ENCODE assay signal across 22 mouse cellular contexts in genomic region chr3:102101445-102101844, GRCm38 (mm10). TPM values are rescaled to one million over a fixed set of nuclear protein-coding genes. Genes with fewer than 3 reads are reported as not detected.
A peak's percentile ranks its signal among the peaks of the same experiment; 100 is the strongest.
DNase-seq lines count a peak whose midpoint lies in the region; ATAC-seq and TF ChIP-seq lines count a peak whose summit lies in the region.
"Had no signal": no experiment of that assay in that cellular context is flagged by ENCODE, and none has a peak within 500 bp of the region (broad histone marks: within the 10 kb centered on the region; RNA-seq: fewer than 3 reads in every experiment).

No protein-coding gene starts in this region.

- no peak for TF ChIP-seq POLR2A in kidney, adult 2 months (IDR thresholded peaks at IDR 0.05; ENCODE audit: low read depth, low read length)

- no peak overlapping the region for H3K9ac ChIP-seq in kidney, embryonic 15.5 days
- H3K9ac ChIP-seq in liver, embryonic 16.5 days (ENCODE audit: low read depth, low read length): no peak overlapping the region
- H3K9ac ChIP-seq: embryonic facial prominence, embryonic 12.5 days; forebrain, embryonic 15.5 days; heart, embryonic 12.5 days; hindbrain, embryonic 12.5 days had no signal

- H3K4me3 ChIP-seq in kidney, adult 2 months (ENCODE audit: insufficient read depth, low read depth, low read length): no peak overlapping the region
- no peak overlapping the region for H3K4me3 ChIP-seq in kidney, embryonic 15.5 days (replicated peaks)
- no peak overlapping the region for H3K4me3 ChIP-seq in liver, embryonic 16.5 days (ENCODE audit: low read depth, low read length)
- H3K4me3 ChIP-seq: embryonic facial prominence, embryonic 12.5 days; forebrain, embryonic 15.5 days; heart, embryonic 12.5 days; hindbrain, embryonic 12.5 days had no signal

- no peak for TF ChIP-seq CTCF in kidney, adult 2 months (conservative IDR thresholded peaks at IDR 0.05; ENCODE audit: insufficient read depth, insufficient read length, low read depth, low read length)

- 83% methylated on average over 4 of the region's 4 CpGs for WGBS in kidney, adult 2 months
- 88% methylated on average over 4 of the region's 4 CpGs for WGBS in kidney, embryonic 15.5 days
- WGBS in liver, embryonic 16.5 days (ENCODE audit: insufficient replicate concordance): 54% methylated on average over 4 of the region's 4 CpGs

- H3K4me1 ChIP-seq in kidney, adult 2 months (ENCODE audit: control insufficient read depth, insufficient read depth, low read length): no peaks in the 10 kb centered on the region
- no peaks in the 10 kb centered on the region for H3K4me1 ChIP-seq in kidney, embryonic 15.5 days
- H3K4me1 ChIP-seq in liver, embryonic 16.5 days (ENCODE audit: control insufficient read depth, low read depth, low read length): no peaks in the 10 kb centered on the region
- H3K4me1 ChIP-seq: embryonic facial prominence, embryonic 12.5 days; forebrain, embryonic 15.5 days; hindbrain, embryonic 12.5 days had no signal

- peak; percentile 29 for DNase-seq in kidney, adult 2 months
- DNase-seq in liver (no peak), 3T3-L1 (ENCODE audit: low read depth, low spot score) (peak; percentile 59), NIH3T3 (ENCODE audit: low read depth) (peak; percentile 52)
- DNase-seq in cerebellum, postnatal 4 days (ENCODE audit: low spot score in 2 of 2): no peak
- DNase-seq: adrenal gland, adult 8-10 months; cerebellum, adult 11 months; cerebellum, adult 8-10 months; cerebellum, postnatal 14 days; gastrocnemius, postnatal 10 days; heart, adult 18-20 months; heart, postnatal 4 days had no signal

- no peak overlapping the region for H3K4me2 ChIP-seq in kidney, embryonic 15.5 days
- no peak overlapping the region for H3K4me2 ChIP-seq in liver, embryonic 16.5 days (ENCODE audit: low read depth, low read length)
- H3K4me2 ChIP-seq: embryonic facial prominence, embryonic 12.5 days; forebrain, embryonic 15.5 days; heart, embryonic 12.5 days; hindbrain, embryonic 12.5 days had no signal

- no peaks in the 10 kb centered on the region for H3K9me3 ChIP-seq in kidney, embryonic 15.5 days (replicated peaks)
- no peaks in the 10 kb centered on the region for H3K9me3 ChIP-seq in liver, embryonic 16.5 days (replicated peaks; ENCODE audit: control insufficient read depth, low read length)
- H3K9me3 ChIP-seq: embryonic facial prominence, embryonic 12.5 days; forebrain, embryonic 15.5 days; heart, embryonic 12.5 days; hindbrain, embryonic 12.5 days had no signal

- H3K36me3 ChIP-seq in kidney, adult 2 months (ENCODE audit: control insufficient read depth, insufficient read depth, low read length): no peaks in the 10 kb centered on the region
- no peaks in the 10 kb centered on the region for H3K36me3 ChIP-seq in kidney, embryonic 15.5 days
- no peaks in the 10 kb centered on the region for H3K36me3 ChIP-seq in liver, embryonic 16.5 days (ENCODE audit: control insufficient read depth, insufficient read depth)
- H3K36me3 ChIP-seq: embryonic facial prominence, embryonic 12.5 days; forebrain, embryonic 15.5 days; heart, embryonic 12.5 days; hindbrain, embryonic 12.5 days had no signal

- no peaks in the 10 kb centered on the region for H3K27me3 ChIP-seq in kidney, adult 2 months (replicated peaks; ENCODE audit: control insufficient read depth, insufficient read depth, low read length)
- no peaks in the 10 kb centered on the region for H3K27me3 ChIP-seq in kidney, embryonic 15.5 days
- H3K27me3 ChIP-seq in liver, embryonic 16.5 days (ENCODE audit: control insufficient read depth, insufficient read depth, low read depth, low read length): no peaks in the 10 kb centered on the region
- H3K27me3 ChIP-seq: CH12.LX; embryonic facial prominence, embryonic 12.5 days; forebrain, embryonic 15.5 days; heart, embryonic 12.5 days; hindbrain, embryonic 12.5 days had no signal

- no peak overlapping the region for H3K27ac ChIP-seq in kidney, adult 2 months (ENCODE audit: insufficient read depth, low read depth, low read length)
- H3K27ac ChIP-seq in kidney, embryonic 15.5 days: no peak overlapping the region
- no peak overlapping the region for H3K27ac ChIP-seq in liver, embryonic 16.5 days (ENCODE audit: low read length)
- H3K27ac ChIP-seq: embryonic facial prominence, embryonic 12.5 days; forebrain, embryonic 15.5 days; hindbrain, embryonic 12.5 days had no signal

- ATAC-seq in kidney, embryonic 15.5 days (replicated peaks; ENCODE audit: low FRiP score): no peak
- peak; percentile 27; the same call in 1 of the 2 replicates for ATAC-seq in liver, embryonic 16.5 days (ENCODE audit: low read depth)
- ATAC-seq: forebrain, embryonic 15.5 days; hindbrain, embryonic 16.5 days; inflammation-experienced regulatory T-cells, adult 6 months had no signal

RNA-seq across cellular contexts. Expression of gene Casq2, which starts 15.2 kb away (rescaled TPM):
- polyA plus RNA-seq in kidney, adult 2 months (2012; rRNA removed): 0.38 and 2.1 TPM in 2 replicates
- 6.6 and 11.1 TPM in 2 replicates for polyA plus RNA-seq in kidney, embryonic 15.5 days (2015; fragmentation: Nextera tagmentation; extraction: Ambion mirVana)
- polyA plus RNA-seq in liver, embryonic 16.5 days (2015; fragmentation: Nextera tagmentation; extraction: Ambion mirVana): 4.2 and 7.8 TPM in 2 replicates
- polyA plus RNA-seq: forebrain, embryonic 11.5 days; inflammation-experienced regulatory T-cells, adult 6 months had no signal

Comparison
In these comparisons a context has a peak if more than half of its experiments do, and no peak if none do; other contexts are left out.
1. DNase-seq: peak in kidney, adult 2 months (single experiment), 3T3-L1 (single experiment) and NIH3T3 (single experiment); none in liver (single experiment) and cerebellum, postnatal 4 days (0 of 2).